17 mouse cellular contexts compared by ENCODE assay signal in genomic region chr11:103193825-103194168, GRCm38 (mm10). TPM values are rescaled to one million over a fixed set of nuclear protein-coding genes. Genes with fewer than 3 reads are reported as not detected.
"Had no signal": no experiment of that assay in that cellular context is flagged by ENCODE, and none has a peak within 500 bp of the region (broad histone marks: within the 10 kb centered on the region; RNA-seq: fewer than 3 reads in every experiment).

No protein-coding gene starts in this region.

- H3K36me3 ChIP-seq: limb, embryonic 15.5 days; liver, embryonic 12.5 days; midbrain, embryonic 12.5 days had no signal

- DNase-seq: kidney, adult 11 months; kidney, adult 9 months; kidney, postnatal 14 days; lung, embryonic 14.5 days; lung, postnatal 14 days; thymus, adult 18-20 months had no signal

- H3K4me3 ChIP-seq: liver, embryonic 12.5 days; megakaryocyte, embryonic 14.5 days had no signal

- H3K9me3 ChIP-seq: limb, embryonic 15.5 days; liver, embryonic 12.5 days; megakaryocyte, embryonic 14.5 days; midbrain, embryonic 12.5 days had no signal

- H3K27ac ChIP-seq: limb, embryonic 15.5 days; liver, embryonic 12.5 days; macrophage; midbrain, embryonic 12.5 days had no signal

- H3K4me1 ChIP-seq: liver, embryonic 12.5 days had no signal

RNA-seq across cellular contexts. Expression of gene 1700023F06Rik, which starts 14.6 kb away (rescaled TPM):
- total RNA-seq: midbrain, postnatal 0 days had no signal
- polyA plus RNA-seq: liver, embryonic 16.5 days; macrophage; midbrain, embryonic 12.5 days had no signal

RNA-seq across cellular contexts. Expression of gene Spata32, which starts 24.4 kb away (rescaled TPM):
- polyA plus RNA-seq: large intestine, adult 2 months; limb, embryonic 11.5 days; limb, embryonic 15.5 days; liver, embryonic 12.5 days; liver, embryonic 16.5 days; lung, embryonic 14.5 days; macrophage; midbrain, embryonic 12.5 days; small intestine, adult 2 months; stomach, embryonic 16.5 days had no signal
